Mouse (Mus musculus): ENCODE data around the gene Eps8l3. TPM values are rescaled to one million over a fixed set of nuclear protein-coding genes. Genes with fewer than 3 reads are reported as not detected.
A peak's percentile ranks its signal among the peaks of the same experiment; 100 is the strongest.

The Eps8l3 gene
- not detected for total RNA-seq (2021)
- long read RNA-seq, experiment 1, result 0 reads
- long read RNA-seq, experiment 2, result 0 reads

DNA sequence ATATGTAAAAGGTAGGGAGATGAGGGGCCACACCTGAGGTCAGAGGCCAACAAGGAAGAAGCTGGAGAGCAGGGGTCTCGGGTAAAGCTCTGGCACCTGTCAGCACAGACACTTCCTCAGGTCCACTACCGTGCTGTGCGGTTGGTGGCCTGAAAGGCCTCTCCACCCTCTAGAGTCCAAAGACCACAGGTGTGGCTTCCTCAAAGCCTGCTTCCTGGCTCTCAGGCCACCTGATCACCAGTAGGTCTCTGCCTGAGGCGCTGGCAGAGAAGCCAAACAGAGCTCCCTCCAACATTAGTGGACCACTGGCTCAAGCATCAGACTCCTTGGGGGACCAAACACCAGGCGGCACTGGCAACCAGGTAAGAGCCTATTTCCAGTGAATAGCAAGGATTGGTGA, at the start of gene Eps8l3:
TSS of gene Eps8l3 (plus strand) at position 225 of the 400 bp plus-strand sequence.
- no peak for DNase-seq

DNA sequence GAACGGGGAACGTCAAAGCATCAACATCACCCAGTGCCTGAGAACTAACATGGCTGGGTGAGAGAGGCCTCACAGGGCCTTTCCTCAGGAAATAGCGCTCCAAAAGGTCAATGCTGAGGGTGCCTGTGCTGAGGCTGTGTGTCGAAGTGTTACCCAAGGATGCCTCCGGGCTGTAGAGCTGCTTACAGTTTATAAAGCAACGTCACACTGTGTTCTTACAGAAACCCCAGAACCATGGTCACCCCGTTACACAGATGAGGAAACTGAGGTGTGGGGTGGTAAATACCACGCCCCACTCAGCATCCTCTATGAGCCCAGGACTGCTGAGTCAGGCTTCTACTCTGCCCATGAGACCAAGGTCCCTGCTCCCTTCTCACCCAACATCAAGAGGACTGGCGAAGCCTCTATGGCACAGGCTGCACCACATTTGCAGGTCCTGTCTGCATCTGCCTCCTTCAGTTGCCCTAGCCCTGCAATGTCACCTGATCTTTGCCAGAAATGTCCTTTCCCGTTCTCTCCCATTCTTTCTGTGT, 49.1 kb upstream of the Eps8l3 start:
- DNase-seq, result no peak

DNA sequence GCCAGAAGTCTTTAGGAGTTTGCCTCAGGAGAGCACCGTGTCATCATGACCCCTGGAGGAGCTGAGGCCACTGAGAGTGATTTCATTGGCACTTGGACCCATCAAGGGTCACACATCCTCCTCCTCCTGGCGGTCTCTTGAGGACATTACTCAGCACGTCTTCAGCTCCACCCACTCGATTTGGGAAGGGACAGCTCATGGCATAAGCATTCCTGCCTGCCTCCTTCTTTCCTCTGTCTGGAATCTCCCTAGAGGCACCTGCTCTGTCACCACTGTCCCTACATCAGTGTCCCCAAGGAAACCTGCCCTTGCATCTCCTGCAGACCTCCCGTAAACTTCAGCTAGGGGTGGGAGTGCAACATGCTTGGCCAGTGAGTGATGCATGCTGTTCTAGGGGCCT, 48.5 kb upstream of the Eps8l3 start:
- DNase-seq, result no peak

DNA sequence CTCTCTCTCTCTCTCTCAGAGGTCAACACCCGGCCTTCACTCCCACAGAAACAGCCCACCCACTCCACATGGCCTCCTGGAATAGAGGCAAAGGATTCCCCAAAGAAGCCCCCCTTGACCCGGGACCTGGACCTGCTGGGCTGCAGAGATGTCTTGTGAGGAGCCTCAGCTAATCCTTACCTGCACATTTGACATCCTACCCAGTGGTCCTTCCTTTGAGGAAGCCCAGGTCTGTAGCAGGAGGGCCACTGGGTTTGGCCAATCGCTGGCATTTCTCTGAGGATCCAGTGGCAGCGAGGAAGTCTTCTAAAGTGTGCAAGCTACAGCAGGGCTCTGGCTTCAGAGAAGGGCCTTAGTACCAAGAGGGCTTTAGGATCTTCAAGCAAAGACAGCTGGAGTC, 48.0 kb upstream of the Eps8l3 start:
- DNase-seq, result no peak

DNA sequence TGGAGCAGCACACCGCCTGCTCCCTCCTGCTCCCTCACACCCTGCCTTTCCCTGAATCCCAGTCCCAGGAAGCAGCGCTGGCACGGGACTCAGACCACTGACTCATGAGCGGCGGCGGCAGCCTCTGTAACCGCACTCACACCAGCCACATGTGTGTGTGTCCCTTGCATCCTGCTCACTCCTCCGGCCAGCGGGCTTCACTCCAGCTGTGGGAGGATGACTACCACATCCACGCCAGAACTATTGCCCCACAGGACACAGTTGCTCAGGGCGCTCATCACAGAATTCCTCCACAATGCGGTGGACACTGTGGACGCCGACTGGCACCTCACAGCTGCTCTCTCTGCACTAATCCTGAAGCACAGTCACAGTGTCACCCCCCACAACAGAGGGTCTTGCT, 47.4 kb upstream of the Eps8l3 start:
- peak; percentile 39 for DNase-seq

DNA sequence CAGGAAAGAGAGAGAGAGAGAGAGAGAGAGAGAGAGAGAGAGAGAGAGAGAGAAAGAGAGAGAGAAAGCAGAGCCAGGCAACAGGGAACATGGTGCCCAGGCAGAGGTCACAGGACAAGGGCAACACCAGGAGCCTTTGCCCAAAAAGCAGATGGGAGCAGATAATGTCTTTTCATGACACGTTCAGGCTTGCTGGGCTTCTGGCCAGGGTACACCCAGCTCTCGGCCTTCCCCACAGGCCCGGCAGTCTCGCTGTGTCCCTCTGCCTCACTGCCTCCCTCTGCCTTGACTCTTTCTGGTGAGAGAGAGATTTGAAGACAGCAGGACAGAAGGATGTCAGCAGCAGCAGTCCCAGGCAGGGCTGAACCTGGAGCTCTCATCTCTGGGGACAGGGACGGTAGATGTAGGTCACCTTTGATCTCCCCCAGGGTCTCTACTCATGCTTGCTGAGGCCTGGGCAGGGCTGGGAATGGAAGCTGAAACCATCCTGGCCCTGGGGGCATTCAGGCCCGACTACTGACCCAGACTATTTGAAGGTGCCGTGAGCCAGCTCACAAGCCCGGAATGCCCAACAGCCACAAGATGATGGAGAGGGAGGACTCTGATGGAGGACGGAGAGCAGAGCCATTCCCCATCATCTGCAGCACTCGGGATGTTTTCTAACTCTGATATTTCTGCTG, 45.0 kb upstream of the Eps8l3 start:
- no peak for DNase-seq

DNA sequence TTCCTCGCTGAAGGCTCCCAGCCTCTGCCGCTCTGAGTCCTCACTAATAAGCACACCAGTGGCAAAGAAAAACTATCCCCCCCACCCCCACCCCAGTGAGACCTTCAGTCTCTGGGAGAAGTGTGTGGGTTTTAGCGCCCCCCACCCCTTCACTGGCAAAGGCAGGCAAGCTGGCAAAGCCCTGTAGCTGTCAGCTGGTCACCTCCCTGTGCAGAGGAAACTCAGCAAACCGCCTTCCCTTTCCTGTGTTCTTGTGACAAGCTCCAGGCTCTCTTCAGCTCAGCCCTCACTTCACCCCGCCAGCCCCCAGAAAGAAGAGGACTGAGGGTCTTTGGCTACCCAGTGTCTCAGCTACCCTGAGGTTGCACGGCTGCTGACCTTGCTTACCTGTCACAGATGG, 44.4 kb upstream of the Eps8l3 start:
- DNase-seq, result no peak

DNA sequence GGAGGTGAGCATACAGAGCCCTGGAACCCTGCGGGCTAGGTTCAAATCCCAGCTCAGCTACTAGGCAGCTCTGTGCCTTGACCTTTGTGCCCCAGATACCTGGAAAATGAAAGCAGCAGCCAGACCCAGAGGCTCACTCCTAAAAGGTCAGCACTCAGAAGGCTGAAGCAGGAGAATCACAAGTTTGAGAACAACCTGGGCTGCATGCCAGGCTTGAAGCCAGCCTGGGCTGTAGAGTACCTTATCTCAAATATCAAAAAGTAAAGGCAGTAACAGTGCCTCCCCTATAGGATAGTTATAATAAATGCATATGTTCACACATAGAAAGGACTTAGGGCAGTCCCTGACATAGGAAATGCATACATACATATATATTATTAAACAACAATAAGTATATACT, 43.7 kb upstream of the Eps8l3 start:
- no peak for DNase-seq

DNA sequence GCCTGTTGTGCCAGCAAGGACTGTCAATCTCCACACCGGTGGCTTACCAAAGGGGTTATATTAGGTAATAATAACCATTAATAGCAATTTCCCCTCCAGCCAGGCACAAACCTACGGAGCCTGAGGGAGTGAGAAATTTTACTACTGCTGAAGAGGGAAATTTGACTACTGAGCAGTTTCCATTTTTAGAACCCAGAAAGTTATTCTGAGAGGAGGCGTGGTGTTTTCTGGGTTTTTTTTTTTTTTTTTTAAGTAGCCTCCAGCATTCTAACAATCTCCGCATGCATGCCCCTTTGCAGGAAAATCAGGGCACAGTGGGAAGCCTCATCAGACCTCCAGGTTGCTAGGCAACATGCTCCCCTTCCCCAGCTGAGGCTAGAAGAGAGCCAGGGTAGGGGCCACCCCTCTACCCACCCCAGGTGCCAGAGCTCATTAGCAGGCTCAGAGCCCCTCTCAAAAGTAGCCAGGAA, 43.1 kb upstream of the Eps8l3 start:
- no peak for DNase-seq

DNA sequence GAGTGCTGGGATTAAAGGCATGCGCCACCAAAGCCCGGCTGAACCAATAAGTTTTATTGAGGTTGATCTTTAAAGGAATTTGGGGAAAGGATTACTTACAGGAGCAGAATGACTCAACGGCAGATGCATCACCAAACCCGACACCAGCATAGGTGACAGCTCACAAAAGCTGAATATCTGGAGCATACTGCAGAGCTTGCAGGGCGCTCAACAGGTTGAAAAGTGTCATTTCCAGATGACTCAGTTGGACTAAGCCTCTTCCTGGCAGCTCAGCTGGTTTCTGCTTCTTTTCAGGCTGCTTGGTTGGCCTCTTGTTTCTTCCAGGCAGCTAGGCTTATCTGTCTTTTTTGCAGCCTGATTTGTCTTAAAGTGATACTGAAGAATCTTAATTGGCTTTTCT, 41.7 kb upstream of the Eps8l3 start:
- no peak for DNase-seq

DNA sequence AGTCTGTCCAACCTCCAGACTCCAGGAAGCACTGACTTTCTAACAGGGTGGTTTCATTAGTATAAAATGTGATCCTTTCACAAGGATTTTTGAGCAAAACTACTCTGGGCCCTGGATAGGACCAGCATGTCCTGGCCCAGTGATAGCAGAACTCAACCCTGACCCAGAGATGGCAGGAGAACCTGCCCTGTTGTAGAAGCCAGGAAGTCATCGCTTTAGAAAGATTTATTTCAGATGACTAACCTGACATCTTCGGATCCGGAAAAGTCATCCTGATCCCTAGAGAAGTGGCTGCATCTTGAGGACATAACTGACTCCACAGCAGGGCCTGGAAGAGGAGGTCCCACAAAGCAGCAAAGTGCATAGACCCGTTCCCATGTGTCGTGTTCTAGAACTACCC, 37.2 kb upstream of the Eps8l3 start:
- no peak for DNase-seq

DNA sequence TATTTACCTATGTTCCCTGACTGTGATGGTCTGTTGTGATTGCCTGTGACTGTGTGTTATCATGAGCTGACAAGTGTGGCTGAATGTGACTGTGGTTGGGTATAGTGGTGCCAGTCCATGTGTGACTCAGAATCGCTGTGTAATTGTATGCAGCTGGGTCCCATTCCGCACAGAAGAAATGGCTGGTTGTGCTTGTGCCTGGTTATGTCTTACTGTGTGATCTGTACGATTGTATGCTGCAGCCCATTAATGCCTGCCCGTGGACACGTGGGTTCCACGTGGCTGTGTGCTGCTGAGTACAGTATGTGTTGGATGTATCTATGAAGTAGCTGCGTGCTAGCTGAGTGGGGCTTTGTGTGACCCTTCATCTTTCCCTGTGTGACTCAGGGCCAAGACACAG, 36.2 kb upstream of the Eps8l3 start:
- DNase-seq, result no peak

DNA sequence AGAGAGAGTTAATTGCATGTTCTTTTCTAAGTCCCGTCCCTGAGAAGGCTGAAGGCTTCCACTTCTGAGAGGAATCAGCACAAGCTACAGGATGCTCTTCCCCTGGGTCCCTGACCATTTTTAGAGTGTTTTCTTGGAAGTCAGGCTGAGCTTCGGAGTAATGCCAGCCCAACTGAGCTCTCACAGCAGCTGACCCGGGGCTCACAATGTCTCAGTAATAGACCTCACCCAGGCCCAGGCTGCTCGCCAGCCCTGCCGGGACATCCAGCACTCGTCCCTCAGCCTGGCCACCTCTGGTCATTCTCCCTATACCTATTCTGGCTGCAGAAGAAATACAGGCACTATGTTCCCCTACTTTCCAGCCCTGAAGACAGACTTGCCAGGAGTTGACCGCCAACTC, 35.7 kb upstream of the Eps8l3 start:
- DNase-seq, result peak; percentile 28

DNA sequence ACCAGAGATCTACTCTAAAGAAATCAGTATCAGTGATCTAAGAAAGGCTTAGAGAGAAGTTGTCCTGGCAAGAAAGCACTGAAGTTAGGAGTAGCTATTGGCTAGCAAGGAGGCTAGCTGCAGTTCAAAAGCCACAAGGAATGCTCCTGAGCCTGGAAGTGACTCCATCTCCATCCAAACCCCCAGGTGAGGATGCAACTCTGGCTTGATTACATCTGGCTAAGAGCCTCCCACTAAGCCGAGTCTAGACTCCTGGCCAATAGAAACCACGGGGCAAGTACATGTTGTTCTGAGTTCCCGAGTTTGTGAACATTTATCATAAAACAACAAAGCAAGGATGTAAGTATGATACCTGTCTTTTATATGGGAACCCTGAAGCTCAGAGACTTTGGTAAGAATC, 33.6 kb upstream of the Eps8l3 start:
- DNase-seq, result no peak

DNA sequence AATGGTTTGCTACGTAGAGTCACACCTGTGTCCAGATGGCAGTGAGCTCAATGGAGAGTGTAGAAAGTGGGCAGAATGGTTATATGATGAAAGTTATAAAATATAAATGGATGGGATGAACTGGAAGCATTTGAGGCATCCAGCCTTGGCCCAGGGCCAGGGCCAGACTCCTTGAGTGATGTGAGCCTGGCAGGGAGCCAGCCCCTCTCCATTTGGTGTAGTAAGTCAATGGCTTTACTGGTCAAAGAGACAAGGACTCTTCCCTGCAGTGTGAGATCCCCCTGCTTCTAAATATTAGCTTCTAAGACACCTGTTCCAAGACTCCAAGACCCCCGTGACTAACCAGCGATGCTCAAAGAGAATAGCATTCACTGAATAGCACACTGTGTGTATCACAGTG, 33.0 kb upstream of the Eps8l3 start:
- DNase-seq, result peak; percentile 85

DNA sequence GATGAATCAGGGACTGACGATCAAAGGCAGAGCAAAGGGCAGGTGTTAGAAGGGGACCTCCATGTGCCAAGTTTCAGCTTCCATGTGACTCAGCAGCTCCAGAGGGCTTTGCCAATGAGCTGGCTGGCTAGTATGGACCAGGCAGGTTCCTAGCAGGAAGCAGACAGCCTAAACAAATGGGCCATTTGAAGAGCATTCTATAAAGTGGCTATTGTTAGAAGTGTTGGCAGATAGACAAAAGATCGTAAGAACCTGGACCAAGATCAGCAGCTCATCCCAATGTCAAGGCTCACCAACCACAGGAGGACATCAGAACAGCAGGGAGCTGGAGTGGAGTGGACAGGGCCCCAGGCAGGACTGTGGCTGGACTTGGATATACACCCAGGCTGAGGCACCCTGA, 32.5 kb upstream of the Eps8l3 start:
- DNase-seq, result no peak

DNA sequence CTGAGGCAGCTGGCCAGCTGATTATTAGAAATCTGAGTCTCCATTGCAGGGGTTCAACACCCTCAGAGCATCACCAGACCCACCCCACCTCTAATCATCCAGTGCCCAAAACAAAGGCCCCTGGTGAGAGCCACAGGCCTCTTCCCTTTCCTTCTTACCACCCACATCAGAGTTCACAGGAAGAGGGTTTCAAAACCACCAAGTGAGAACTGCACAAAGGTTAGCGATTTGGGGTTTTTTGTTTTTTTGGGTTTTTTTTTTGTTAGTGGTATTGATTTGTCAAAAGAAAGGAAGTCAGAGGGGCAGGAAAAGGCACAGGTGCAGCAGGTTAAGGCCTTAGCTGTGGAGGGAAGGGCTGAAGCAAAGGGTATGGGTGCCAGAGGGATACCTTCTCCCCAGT, 30.9 kb upstream of the Eps8l3 start:
- no peak for DNase-seq

DNA sequence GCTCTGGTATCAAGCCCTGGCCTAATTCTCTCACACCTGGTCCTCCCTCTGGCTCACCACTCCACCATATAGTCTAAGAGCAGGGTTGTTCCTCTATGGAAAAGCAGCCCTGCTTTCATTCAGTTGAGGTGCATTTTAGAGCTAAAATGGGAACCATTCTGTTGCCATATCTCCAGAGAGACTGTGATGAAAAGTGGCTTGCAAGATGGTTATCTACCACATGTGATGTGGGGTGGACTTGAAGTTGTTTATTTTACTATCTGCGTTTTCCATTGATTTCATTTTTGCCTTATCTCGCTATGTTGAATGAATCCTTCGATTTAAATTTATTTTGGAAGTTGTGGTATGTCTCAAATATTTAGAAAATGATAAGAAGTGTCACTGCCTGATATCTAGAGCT, 30.2 kb upstream of the Eps8l3 start:
- DNase-seq, result no peak

DNA sequence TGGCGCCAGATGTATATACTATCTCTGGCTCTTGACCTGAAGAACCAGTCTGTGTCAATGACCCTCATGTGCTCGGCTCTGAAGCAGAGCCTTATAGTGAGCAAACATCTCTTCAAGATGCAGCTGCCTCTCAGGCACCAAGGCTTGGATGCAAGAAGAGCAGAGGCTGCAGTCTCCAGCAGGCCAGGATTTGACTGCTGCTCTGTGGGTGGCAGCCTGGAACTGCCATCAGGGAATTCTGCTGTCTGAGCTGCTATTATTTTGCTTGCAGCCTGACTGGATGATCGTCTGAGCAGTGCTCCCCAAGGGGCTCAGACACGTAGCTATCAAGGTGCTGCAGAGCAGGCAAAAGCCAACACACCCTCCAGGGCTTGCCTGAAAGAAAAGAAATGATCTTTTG, 28.9 kb upstream of the Eps8l3 start:
- no peak for DNase-seq

DNA sequence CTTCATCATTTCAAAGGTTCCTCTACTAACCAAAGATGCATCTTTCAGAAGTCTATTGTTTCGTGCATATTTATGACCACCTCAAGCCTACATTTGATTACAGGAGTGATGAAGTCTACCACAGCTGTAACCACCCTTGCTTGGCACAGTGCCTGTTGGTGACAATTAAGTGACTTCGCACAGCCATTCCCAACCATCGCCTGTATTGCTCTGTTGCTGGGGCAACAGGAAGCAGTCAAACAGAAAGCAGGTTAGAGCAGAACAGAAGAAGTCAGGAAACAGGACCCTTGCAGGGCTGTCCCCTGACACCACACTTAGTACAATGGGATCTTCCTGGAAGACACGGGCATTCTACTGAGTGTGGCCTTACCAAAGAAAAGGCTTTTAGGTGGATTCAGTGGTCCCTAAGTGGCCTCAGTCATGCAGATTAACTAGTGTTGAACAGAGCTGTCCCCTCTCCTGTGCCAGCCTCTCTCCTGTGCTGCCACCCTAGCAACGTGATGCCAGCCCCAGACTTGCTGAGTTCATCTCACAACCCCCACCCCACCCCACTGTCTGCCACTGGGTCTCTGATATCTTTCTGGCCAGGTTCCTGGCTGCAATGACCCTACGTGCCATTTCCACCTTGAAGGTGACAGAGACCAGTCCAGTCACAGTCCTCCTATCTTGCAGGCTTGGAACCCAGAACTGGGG, 27.9 kb upstream of the Eps8l3 start:
- no peak for DNase-seq

DNA sequence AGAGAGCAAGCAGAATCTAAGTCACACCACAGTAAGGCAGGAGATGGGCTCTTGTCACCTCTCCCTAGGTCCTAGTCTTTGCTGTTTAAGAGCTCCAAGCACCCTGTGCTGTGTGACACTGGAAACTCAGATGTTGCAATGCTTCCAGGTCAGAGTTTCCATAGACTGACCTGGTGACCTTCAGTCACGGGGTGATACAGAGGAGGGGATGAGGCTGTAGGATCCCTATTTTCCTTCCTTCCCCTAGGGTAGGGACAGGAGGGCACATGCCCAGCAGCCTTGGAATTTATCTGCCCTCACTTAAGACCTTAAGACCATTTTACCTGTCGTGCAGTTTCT, 27.4 kb upstream of the Eps8l3 start:
- no peak for DNase-seq

DNA sequence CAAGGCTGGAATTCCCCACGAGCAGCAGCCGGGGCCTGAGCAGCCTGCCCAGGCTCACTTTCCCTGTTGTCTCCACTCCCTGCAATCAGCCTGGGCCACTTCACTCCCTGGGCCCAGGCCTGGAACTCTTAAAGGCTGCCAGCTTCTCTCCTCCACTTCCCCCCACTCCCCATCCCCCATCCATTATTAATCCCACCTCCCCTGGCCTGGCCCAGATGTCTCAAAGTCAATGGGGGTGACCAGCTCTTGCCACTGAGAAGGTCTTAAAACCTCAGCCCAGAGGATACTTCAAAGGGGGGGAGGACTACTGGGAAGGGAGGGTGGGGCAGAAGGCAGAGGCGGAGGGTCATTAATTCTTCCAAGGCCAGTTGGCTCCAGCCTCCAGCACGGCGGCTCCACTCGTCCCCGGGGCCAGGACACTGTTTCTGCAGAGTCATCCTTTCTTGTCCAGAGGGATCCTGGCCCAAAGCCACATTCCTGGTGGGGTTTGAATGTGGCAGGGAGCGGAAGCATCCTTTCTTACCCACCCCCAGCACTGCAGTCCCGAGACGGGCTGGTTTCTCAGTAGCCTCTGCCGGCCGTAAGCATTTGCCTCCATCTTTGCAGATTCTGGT, 26.5 kb upstream of the Eps8l3 start:
- DNase-seq, result peak; percentile 84

DNA sequence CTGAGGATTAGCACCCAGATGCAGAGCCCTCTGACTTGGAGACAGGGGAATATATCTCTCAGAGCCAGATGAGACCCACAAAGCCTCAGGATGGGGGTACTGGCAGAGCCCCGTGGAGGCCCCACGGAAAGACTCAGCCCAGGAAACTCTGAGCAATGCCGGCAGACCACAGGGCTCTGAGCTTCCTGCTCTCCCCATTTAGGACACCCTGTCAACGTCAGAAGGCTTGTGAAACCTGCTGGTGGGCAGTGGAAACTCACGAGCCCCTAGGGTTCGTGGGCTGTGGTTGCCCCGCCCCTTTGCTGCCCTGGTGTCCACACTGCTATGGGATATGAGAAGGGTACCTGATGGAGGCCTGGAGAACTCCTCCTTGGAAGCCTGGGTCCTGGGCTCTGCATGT, 24.2 kb upstream of the Eps8l3 start:
- no peak for DNase-seq

All from adrenal gland, postnatal 10 days (tissue).